Mouse (Mus musculus): ENCODE data around the gene C1qtnf5.

C1qtnf5 gene

GRCm38 (mm10) chr9:44104881-44105280 lies 2.2 kb upstream of the C1qtnf5 start:
- DNase-seq (ENCODE audit: extremely low read depth, insufficient read length, low spot score): peak; percentile 77

- no peak for DNase-seq (ENCODE audit: extremely low read depth, insufficient read length, low spot score)
These were observed 1.3 kb upstream of the C1qtnf5 start for GRCm38 (mm10) chr9:44105781-44106180.

GRCm38 (mm10) chr9:44106182-44106581 lies 863 bp upstream of the C1qtnf5 start:
- no peak for DNase-seq (ENCODE audit: extremely low read depth, insufficient read length, low spot score)

- no peak for DNase-seq (ENCODE audit: extremely low read depth, insufficient read length, low spot score)
These were observed 449 bp upstream of the C1qtnf5 start for GRCm38 (mm10) chr9:44106596-44106995.

GRCm38 (mm10) chr9:44107557-44108179 lies 623 bp downstream of the C1qtnf5 start:
- no peak for DNase-seq (ENCODE audit: extremely low read depth, insufficient read length, low spot score)

GRCm38 (mm10) chr9:44108269-44109055 lies 1.4 kb downstream of the C1qtnf5 start:
- no peak for DNase-seq (ENCODE audit: extremely low read depth, insufficient read length, low spot score)

GRCm38 (mm10) chr9:44109360-44110095 lies 2.5 kb downstream of the C1qtnf5 start:
- DNase-seq (ENCODE audit: extremely low read depth, insufficient read length, low spot score): peak; percentile 48

- DNase-seq (ENCODE audit: extremely low read depth, insufficient read length, low spot score): peak; percentile 80
These were observed 4.9 kb downstream of the C1qtnf5 start for GRCm38 (mm10) chr9:44111909-44112308.

GRCm38 (mm10) chr9:44113105-44113789 lies 6.2 kb downstream of the C1qtnf5 start, which contains the start of the genes Gm49380 and Rnf26:
Gm49380 (minus strand) TSS chr9:44113500.
Rnf26 (minus strand) TSS chr9:44113517.
- peak; percentile 87 for DNase-seq (ENCODE audit: extremely low read depth, insufficient read length, low spot score)

- DNase-seq (ENCODE audit: extremely low read depth, insufficient read length, low spot score): no peak
These were observed 7.4 kb downstream of the C1qtnf5 start for GRCm38 (mm10) chr9:44114453-44114852.

GRCm38 (mm10) chr9:44115599-44115998 lies 8.6 kb downstream of the C1qtnf5 start:
- DNase-seq (ENCODE audit: extremely low read depth, insufficient read length, low spot score): no peak

- DNase-seq (ENCODE audit: extremely low read depth, insufficient read length, low spot score): no peak
These were observed 9.1 kb downstream of the C1qtnf5 start for GRCm38 (mm10) chr9:44116182-44116581.

- no peak for DNase-seq (ENCODE audit: extremely low read depth, insufficient read length, low spot score)
These were observed 12.0 kb downstream of the C1qtnf5 start for GRCm38 (mm10) chr9:44119011-44119410.

- DNase-seq (ENCODE audit: extremely low read depth, insufficient read length, low spot score): no peak
These were observed 13.0 kb downstream of the C1qtnf5 start for GRCm38 (mm10) chr9:44119948-44120465.

GRCm38 (mm10) chr9:44124317-44124716 lies 17.3 kb downstream of the C1qtnf5 start:
- no peak for DNase-seq (ENCODE audit: extremely low read depth, insufficient read length, low spot score)

- DNase-seq (ENCODE audit: extremely low read depth, insufficient read length, low spot score): no peak
These were observed 18.0 kb downstream of the C1qtnf5 start for GRCm38 (mm10) chr9:44125026-44125425.

- no peak for DNase-seq (ENCODE audit: extremely low read depth, insufficient read length, low spot score)
These were observed 18.7 kb downstream of the C1qtnf5 start for GRCm38 (mm10) chr9:44125546-44126428.

GRCm38 (mm10) chr9:44126746-44127145 lies 19.7 kb downstream of the C1qtnf5 start:
- no peak for DNase-seq (ENCODE audit: extremely low read depth, insufficient read length, low spot score)

- no peak for DNase-seq (ENCODE audit: extremely low read depth, insufficient read length, low spot score)
These were observed 20.3 kb downstream of the C1qtnf5 start for GRCm38 (mm10) chr9:44127351-44127801.

Data from 3134 (cell line).